Mouse (Mus musculus): ENCODE results near the gene Tesk2.
A peak's percentile ranks its signal among the peaks of the same experiment; 100 is the strongest.
"Not testable (repeated sequence)": the region's sequence is repeated elsewhere in the genome, so short reads cannot be mapped to it uniquely, and the experiment has no call there.

Gene Tesk2

DNA sequence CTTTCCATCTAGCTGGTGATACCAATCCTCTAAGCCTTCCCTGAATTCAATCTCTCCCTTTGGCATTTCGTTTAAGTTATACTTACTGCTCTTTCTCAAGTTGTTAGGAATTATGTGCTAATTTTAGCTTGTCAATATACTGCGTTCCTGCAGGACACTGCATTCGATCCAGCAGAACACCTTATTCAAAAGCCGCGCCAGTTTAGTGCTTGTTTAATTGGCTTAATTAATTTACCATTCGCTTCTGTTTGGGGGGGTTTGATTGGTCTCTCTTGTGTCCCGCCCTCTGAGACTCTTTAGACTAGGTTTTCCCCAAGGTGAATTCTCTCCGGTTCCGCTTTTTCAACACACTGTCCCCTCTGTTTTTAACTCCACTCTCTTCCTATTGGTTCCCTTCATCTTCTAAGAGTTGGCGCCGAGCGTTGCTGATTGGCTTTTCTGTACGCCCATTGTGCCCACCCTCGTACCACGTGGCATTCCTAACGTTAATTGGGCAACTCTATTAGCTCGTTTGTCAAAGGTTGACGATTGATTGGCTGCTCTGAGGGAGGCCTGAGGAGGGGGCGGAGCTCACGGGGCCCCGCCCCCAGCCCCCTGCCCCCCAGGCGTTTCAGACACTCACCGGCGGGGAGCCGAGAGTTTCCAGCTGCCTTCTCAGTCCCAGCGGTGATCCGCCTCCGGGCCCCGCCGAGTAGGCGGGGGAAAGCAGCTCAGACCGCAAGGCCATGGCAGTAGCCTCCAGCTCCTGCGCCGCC lies at the start of gene Tesk2:
Tesk2 (plus strand) TSS at position 606 of the 755 bp plus-strand sequence.
- peak; percentile 93 for DNase-seq (ENCODE audit: low read depth, low spot score)

DNA sequence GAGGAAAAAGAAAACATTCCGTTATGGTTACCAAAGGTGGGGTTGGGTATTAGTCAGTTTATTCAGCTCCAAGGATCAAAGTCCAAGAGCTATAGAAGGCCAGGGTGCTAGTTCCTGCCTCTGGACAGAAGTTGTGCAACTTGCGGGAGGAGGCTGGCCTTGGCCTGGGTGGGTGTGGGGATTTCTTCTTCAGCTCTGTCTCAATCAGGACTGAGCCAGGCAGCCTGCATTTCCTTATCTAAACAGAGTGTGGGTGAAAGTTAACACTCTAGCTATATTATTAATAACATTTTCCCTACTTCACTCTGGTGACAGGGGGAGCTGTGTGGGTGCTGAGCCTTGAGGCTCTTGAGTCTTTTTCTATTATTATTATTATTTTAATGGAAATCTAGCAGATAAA lies 48.0 kb upstream of the Tesk2 start:
- no peak for DNase-seq (ENCODE audit: low read depth, low spot score)

DNA sequence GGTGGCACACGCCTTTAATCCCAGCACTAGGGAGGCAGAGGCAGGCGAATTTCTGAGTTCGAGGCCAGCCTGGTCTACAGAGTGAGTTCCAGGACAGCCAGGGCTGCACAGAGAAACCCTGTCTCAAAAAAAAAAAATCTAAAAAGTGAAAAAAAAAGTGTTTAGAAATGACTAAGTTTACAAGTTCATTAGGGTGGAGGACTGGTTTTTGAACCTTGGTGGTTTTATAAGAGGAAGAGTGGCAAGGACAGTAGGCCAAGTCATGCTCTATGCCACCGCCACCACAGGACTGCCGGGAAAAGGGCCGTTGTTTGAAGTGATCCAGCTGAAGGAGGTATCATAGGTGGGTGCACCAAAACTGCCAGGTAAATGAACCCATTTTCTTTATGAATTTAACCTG lies 46.0 kb upstream of the Tesk2 start:
- DNase-seq (ENCODE audit: low read depth, low spot score): not testable (repeated sequence)

DNA sequence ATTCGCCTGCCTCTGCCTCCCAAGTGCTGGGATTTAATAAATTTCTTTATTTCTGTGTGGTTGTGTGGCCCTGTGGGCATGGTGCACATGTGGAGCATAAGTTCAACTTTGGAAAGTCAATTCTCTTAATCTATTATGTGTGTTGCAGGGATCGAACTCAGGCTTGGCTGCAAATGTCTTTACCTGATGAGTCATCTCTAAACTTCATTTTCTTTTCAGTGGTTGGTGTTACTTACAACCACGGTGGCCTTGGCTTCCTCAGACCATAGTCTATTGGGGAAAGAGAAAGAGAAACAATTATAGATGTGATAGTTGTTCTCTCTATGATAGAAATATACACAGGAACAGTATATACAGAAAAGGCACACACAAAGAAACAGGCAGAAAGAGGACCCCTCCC lies 44.7 kb upstream of the Tesk2 start:
- DNase-seq (ENCODE audit: low read depth, low spot score): no peak

DNA sequence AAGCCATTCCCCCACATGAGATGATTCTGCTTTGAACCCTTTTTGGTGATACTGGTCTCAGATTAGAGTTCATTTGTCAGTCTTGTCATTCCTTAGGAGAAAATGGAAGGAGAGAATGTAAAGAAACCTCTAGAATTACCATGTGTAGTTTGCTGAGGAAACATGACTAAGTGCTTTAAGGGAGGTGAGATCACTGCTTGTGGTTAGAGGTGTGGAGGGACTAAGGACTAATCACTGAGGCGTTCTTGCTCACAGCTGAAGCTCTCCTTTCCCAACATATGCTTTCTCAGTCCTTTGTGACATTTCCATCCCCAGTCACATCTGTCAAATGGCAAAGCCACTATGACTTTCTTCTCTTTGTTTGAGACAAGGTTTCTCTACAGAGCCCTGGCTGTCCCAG lies 42.9 kb upstream of the Tesk2 start:
- DNase-seq (ENCODE audit: low read depth, low spot score): no peak

DNA sequence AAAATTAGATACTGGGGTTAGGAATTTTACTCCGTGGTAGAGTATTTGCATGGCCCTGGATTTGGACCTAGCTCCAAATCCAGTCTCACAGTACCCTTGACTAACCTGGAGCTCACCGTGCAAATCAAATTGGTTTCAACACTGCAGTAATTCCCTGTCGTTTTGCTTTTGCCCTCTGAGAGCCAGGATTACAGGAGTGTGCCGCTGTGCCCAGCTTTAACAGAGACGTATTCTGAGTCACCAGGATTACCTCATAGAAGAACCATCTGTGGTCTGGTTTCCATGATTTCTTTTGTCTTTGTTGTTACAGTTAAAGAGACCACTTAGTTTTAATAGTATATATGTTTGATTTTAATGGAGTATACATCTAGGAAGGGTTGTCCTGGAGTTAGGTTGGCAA lies 41.6 kb upstream of the Tesk2 start:
- no peak for DNase-seq (ENCODE audit: low read depth, low spot score)

DNA sequence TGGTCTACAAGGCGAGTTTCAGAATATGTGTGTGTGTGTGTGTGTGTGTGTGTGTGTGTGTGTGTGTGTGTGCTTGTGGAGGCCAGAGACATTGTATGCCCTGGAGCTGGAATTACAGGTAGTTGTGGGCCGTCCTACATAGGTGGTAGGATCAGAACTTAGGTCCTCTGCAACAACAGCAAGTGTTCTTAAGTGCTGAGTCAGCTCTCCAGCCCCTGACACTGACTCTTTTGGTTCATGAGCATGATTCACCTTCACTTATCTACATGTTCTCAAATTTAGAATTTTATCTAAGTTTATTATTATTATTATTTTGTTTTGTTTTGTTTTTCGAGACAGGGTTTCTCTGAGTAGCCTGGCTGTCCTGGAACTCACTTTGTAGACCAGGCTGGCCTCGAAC lies 40.2 kb upstream of the Tesk2 start:
- DNase-seq (ENCODE audit: low read depth, low spot score): not testable (repeated sequence)

DNA sequence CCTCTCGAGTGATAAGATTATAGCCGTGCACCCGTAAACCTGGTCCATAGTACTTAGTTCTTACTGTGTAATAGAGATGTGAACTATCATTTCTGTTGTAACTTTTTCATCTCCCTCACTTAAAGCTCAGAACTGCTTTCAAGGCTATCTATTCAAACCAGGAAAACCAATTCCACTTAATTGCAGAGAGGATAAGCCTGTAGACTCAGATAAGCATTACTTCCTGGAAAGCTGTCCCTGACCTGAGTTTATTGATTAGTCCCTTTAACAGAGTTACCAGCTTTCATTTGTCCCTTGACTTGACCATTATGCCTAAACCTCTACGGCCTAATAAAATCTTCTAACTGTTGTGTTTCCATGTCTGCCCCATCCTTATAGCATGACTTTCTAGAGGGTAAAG lies 36.8 kb upstream of the Tesk2 start:
- DNase-seq (ENCODE audit: low read depth, low spot score): no peak

DNA sequence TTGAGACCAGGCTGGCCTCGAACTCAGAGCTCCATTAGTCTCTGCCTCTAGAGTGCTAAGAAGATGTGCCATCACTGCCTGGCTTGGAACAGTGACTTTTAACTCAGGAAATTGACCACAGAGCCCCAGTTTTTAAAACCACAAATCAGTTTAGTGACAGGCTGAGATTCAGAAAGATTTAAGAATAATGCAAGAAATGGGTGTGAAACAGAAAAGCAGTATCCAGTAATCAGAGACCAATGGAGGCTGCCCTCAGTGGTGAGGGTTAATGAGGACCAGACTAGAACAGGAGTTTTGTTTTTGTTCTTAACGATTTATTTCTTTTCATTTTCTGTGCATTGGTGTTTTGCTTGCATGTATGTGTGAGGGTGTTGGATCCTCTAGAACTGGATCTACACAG lies 36.1 kb upstream of the Tesk2 start:
- no peak for DNase-seq (ENCODE audit: low read depth, low spot score)

DNA sequence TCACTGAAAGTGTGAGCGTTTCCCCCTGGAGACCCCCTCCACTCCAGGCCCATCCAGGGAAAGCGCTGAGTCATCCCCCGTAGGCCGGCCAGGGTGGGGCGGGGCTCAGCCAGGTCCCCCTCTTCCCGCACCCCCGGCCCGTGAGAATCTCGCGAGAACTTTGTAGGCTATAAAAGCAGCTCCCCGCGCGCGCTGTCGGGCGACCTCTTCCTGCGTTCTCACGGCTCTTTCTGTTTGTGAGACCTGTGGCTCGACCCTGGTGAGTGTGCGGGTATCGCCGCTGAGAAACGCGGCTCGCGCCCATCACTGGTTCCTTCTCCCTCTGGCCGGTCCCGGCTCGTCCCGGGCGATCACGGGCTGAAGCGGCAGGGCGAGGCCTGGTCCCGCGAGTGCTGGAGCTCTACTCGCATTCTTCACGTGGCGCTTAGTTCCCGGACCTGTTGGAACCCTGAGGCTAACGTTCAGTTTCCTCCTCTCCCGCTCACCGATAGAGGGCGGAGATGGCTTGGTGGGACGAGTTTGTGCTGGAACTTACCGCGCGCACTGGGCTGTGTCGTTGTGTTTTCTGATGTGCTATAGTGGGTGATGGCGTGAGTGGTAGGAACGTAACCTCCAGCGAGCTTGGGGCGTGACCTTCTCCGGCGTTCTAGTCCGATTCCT lies 35.2 kb upstream of the Tesk2 start, which contains the start of gene Prdx1:
Prdx1 (plus strand) TSS at position 143 of the 660 bp plus-strand sequence.
- peak; percentile 73 for DNase-seq (ENCODE audit: low read depth, low spot score)

DNA sequence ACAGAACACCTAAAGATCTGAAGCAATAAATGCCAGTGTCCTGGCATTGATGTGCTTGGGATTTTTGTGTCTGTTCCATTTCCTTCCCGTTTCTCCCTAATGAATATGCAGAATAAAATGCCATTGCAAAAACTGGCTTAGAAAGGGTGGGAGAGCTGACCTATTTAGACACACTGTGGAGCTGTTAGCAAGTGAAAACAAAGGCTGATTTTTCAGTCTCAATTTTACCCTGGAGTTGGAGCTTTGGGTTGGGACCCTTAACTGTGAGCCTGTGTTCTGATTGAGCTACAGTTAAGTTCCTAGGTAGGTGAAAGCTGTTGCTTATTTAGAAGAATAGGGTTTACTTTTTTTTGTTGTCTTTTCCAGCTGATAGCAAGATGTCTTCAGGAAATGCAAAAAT lies 33.7 kb upstream of the Tesk2 start:
- DNase-seq (ENCODE audit: low read depth, low spot score): no peak

DNA sequence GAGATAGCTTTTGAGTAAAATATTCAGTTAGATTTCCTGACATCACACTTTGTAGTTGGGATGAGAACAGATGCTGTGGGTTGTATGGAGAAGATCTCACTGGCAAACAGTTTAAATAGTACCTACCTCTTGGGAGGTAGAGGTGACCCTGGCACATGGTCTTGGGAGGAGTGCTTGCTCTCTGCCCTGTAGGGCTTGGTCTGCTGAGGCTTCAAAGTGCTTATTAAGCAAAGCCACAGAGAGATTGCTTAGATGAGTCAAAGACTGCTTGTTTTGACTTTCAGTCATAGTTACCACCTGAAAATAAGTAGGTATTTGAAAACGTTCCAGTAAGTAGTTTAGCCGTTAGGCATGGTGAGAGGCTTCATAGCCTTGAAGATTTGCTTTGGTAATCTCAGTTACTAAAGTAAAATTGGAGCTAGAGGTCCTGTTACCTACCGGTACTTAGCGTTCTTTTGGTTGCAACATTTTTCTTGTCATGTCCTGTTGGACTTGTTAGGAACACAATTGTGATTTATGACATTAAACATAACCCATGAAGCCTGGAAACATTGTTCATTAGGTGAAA lies 31.4 kb upstream of the Tesk2 start:
- DNase-seq (ENCODE audit: low read depth, low spot score): no peak

DNA sequence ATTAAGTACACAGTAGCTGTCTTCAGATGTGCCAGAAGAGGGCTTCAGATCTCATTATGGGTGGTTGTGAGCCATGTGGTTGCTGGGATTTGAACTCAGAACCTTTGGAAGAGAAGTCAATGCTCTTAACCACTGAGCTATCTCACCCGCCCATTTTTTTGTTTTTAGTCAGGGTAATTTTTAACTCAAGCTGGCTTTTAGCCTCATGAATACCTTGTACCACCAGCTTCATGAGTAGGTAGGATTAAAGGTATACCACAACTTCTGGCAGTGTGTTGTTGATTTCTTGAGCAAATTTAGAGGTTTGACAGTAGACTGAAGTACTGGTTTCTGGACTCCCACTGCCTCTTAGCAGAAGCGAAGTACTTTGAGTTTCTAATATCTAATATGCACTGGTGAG lies 28.6 kb upstream of the Tesk2 start:
- DNase-seq (ENCODE audit: low read depth, low spot score): no peak

DNA sequence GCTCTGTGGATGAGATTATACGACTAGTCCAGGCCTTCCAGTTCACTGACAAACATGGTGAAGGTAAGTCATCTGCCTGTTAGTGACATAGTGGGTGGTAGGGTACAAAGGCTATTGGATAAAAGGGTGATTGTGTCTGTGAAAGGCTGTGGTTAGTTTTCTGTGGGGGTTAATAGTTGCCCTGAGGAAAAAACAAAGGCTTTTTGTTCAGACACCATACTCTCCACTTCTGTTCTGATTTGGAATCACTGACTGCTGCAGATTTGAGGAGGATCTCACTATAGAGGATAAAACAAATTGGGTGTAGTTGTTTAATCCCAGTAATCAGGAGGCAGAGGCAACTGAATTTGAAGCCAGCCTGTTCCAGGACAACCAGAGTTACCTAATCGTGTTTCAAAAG lies 27.0 kb upstream of the Tesk2 start:
- no peak for DNase-seq (ENCODE audit: low read depth, low spot score)

DNA sequence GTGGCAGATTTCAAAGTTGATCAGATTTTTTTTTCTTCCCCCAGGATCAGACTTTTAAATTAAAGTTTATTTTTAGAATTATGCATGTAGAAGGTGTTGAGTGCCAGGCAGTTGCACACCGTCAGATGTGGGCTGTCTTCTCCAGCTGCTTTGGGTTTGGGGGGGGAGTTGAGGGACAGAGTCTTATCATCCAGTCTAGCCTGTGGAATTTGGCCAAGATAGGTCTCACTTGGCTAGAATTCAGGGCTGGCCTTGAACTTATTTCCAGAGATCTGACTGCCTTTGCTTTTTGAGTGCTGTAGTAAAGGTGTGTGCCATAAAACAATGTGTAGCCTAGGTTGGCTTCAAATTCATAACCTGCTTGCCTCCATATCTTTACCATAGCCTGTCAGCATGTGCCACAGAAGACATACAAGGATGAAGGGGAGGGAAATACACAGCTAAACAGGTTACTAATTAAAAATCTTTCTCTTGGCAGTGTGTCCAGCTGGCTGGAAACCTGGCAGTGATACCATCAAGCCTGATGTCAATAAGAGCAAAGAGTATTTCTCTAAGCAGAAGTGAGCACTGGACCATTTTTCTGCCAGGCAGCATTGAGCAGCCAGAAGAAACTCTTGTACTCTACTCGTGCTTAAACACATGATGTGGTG lies 21.9 kb upstream of the Tesk2 start:
- no peak for DNase-seq (ENCODE audit: low read depth, low spot score)

DNA sequence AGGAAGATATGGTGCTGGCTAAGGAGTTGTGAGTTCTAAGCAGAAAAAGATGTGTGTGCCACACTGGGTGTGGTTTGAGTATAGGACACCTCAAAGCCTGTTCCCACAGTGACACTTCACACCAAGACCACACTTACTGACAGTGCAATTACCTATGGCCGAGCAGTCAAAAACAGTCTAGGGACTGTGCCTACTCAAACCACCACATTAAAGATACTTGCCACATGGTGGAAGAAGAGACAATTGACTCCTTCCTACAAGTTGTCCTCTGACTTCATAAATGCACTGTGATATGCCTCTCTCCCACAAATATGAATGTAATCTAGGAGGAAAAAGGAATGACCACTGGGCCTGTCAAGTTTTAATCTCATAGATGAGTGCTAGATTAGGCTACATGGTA lies 19.8 kb upstream of the Tesk2 start:
- DNase-seq (ENCODE audit: low read depth, low spot score): no peak

DNA sequence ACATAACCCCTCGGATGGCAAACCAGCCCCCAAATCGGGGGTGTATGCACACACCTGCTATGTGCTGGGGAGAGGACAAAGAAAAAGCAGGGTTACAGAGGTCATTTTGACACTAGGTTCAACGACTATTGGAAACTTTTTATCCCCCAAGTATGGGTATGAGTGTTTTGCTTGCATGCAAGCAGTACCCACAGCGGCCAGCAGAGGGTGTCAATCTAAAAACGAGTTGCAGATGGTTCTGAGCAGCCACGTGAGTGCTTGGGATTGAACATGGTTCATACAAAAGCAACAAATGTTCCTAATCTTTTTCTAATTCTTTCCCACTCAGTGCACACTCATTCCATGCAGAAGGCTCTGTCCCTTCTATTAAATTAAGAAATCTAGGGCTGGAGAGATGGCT lies 16.9 kb upstream of the Tesk2 start:
- peak; percentile 74 for DNase-seq (ENCODE audit: low read depth, low spot score)

DNA sequence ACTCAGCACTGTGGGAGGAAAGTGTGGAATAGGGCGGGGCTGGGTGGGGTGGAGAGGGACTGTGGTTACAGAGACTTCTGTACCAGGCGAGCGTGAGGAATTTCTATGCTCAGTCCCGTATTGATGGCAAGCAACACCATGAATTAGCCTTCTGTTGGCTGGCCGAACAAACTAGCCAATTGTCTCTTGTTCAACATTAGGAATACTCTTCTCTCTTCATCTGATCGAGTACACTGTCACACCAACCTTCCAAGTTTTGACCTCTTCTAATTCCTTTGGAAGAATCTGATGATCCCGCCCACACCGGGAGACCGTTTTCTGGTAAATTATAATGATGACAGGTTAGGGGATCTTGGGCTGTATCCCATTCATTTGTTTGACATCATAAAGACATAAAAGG lies 13.1 kb upstream of the Tesk2 start:
- DNase-seq (ENCODE audit: low read depth, low spot score): no peak

DNA sequence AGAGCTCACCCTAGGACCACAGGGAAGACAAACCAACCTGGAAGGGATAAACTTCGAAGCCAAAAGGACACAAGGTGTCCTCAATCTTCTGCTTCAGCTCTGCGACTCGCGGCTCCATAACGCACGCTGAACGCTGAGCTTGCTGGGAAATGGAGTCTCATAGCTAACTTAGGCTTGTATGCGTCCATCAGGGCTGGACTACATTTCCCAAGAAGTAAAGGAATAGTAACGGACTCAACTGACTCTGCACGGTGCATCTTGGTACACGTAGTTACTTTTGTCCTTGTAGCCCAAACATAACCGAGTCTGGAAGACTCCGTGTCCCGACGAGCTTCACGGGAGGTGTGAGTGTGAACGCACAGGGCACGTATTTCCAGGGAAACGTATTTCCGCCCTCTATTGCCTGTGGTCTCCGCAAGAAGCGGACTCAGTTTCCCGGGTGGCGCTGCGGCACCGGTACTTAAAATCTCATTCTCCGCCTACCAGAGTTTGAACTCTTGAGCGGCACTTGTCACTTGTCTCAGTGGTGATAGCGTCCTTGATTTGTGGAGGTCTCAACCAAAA lies 12.5 kb upstream of the Tesk2 start, which contains the start of the genes Mmachc and Ccdc163:
Mmachc (minus strand) TSS at position 206 of the 564 bp plus-strand sequence.
Ccdc163 (plus strand) TSS at position 309 of the 564 bp plus-strand sequence.
- peak; percentile 88 for DNase-seq (ENCODE audit: low read depth, low spot score)

DNA sequence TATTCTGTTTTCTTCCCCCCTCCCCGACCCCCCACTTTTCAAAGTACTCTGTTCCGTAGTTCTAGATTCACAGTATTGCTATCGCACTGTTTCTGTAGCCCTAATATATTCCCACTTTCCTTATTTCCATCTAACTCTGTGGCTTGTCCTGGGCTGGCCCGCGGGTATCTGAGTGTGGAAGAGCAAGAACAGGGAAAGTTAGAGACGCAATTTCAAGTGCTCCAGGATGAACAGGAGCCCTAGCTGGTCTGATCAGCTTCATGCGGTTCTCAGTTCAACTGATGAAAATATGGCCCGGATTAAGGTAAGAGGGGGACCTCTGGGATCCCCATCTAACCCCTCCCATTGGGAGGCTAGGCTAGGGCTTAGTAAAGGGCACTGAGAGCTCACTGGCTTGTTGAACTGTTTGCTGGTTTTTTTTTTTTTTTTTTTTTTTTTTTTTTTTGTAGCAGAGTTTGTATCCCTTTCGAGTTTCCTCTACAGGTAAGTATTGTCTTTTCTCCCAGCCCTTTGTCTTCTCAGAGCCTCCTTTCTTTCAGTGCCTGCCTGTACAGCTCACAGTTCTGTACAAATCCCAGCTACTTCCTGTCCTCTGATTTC lies 11.9 kb upstream of the Tesk2 start:
- DNase-seq (ENCODE audit: low read depth, low spot score): no peak

DNA sequence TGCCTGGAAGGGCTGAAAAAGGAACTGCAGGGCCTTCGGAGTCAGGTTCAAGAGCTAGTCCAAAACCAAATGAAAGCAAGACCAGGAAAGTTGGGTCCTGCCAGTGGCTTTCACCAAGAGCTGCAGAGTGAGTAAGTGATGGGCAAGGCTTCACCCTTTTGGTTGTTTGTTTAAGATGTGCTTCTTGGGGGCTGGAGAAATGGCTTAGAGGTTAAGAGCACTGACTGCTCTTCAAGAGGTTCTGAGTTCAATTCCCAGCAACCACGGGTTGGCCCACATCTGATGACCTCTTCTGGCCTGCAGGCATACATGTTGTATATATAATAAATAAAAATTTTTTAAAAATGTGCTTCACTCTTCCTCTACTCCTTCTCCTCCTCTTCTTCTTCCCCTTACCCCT lies 10.6 kb upstream of the Tesk2 start:
- DNase-seq (ENCODE audit: low read depth, low spot score): no peak

DNA sequence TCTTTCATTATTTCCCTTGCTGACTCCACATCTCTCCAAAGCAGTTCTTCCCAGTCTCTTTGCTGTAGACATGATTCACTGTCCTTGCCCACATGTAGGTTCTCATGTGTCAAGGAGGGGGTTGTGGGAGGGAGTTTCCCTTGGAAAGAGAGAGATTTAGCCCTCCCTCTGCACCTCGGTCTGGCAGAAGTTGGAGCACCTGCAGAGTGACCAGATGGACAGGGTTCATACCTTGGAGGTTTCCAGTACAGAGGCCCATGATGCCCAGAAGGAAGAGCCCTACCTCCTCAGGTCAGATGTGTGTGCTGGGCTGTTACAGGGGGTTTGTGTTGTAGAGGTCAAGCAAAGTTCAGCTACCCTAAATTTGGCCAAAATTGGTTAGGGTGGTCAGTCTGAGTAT lies 8.2 kb upstream of the Tesk2 start:
- DNase-seq (ENCODE audit: low read depth, low spot score): no peak

Data from WW6 (cell line).